Mouse (Mus musculus): Measurements from ENCODE around the gene Megf11. TPM values are rescaled to one million over a fixed set of nuclear protein-coding genes. Genes with fewer than 3 reads are reported as not detected.

Gene Megf11
- polyA plus RNA-seq, 1 experiment from 2014 or later, result 20.2 TPM

DNA sequence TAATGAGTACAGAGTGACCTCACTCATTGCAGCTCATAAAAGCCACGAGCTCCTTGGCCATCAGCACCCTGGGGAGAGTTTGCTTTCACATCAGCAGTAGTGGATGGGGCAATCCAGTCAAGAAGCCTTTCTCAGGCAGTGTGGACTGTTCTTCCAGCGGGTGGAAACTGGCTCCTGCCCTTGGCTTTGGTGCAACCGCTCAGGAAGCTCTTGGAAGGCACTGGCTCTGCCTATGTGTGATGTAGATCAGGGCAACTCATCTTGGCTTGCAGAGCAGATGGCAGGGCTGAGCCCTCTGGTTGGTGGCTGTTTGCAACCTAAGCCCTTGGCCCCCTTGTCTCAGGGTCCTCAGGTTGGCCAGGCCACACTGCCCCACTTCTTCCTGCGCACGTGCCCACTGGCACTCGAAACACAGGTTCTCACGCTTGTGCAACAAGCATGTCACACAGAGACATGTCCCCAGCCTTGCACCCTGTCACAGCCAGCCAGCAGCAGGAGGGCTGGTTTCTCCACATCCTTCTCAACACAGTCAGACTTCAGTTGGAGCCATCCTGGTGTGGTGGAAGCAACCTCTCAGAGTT lies 22.1 kb downstream of the Megf11 start:
- ATAC-seq, result no peak
- Histone ChIP-seq H3K4me2 (ENCODE audit: low read length) (no peak overlapping the region), H3K9ac (ENCODE audit: low read depth, low read length) (no peak overlapping the region), H3K27me3 (replicated peaks; ENCODE audit: control insufficient read depth, insufficient read depth, low read length) (no peaks in the 10 kb centered on the region), H3K4me1 (ENCODE audit: control insufficient read depth, insufficient read depth, low read depth, low read length) (no peaks in the 10 kb centered on the region), H3K27ac (ENCODE audit: low read depth, low read length) (no peak overlapping the region), H3K36me3 (ENCODE audit: control insufficient read depth, insufficient read depth, low read length) (no peaks in the 10 kb centered on the region), H3K9me3 (ENCODE audit: control insufficient read depth, low read length) (no peaks in the 10 kb centered on the region), H3K4me3 (ENCODE audit: low read length) (no peak overlapping the region)
- WGBS, result 82% methylated on average over 7 of the region's 7 CpGs

DNA sequence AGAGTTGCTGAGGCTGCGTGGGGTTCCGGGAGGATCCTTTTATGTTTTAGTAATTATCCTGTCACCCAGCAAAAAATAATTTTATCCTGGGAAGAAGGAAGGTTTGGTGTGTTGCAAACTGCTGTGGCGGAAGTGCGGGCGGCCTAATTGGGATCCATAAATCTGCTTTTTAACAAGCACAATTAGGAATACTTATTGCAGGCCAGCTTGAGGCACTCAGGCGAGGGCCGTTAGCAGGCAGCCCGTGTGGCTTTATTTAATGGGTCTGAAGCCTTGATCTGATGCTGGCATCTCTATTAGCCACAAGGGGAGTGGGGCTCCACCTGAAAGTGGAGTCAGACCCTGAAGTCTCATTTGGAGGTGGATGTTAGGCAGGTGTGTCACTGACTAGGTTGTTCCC lies 23.4 kb downstream of the Megf11 start:
- Histone ChIP-seq H3K9me3 (ENCODE audit: control insufficient read depth, low read length) (no peaks in the 10 kb centered on the region), H3K4me1 (ENCODE audit: control insufficient read depth, insufficient read depth, low read depth, low read length) (no peaks in the 10 kb centered on the region), H3K27me3 (replicated peaks; ENCODE audit: control insufficient read depth, insufficient read depth, low read length) (no peaks in the 10 kb centered on the region), H3K36me3 (ENCODE audit: control insufficient read depth, insufficient read depth, low read length) (no peaks in the 10 kb centered on the region), H3K27ac (ENCODE audit: low read depth, low read length) (no peak overlapping the region), H3K4me3 (ENCODE audit: low read length) (no peak overlapping the region), H3K4me2 (ENCODE audit: low read length) (no peak overlapping the region), H3K9ac (ENCODE audit: low read depth, low read length) (no peak overlapping the region)
- WGBS, result 62% methylated on average over 8 of the region's 8 CpGs
- ATAC-seq, result no peak

DNA sequence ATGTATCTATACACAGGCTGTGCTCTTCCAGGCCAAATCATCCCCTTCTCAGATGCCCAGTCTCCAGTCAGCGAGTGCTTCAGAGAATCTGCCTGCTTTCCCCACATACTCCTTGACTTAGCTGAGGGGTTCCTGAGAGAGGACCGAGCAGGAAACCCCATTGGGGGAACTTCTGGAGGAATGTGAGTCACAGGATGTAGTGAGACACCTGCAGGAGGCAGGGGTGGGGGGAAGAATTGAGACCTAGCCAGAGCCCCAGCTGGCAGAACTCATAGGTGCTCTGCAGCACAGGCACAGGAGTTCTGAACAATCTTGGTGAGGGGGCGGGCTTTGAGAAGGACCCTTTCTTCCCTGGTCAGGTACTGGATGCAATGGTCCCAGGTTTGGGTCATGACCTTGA lies 35.0 kb downstream of the Megf11 start:
- Histone ChIP-seq H3K9me3 (ENCODE audit: control insufficient read depth, low read length) (no peaks in the 10 kb centered on the region), H3K36me3 (ENCODE audit: control insufficient read depth, insufficient read depth, low read length) (no peaks in the 10 kb centered on the region), H3K27ac (ENCODE audit: low read depth, low read length) (no peak overlapping the region), H3K4me2 (ENCODE audit: low read length) (no peak overlapping the region), H3K4me1 (ENCODE audit: control insufficient read depth, insufficient read depth, low read depth, low read length) (no peaks in the 10 kb centered on the region), H3K4me3 (ENCODE audit: low read length) (no peak overlapping the region), H3K9ac (ENCODE audit: low read depth, low read length) (no peak overlapping the region), H3K27me3 (replicated peaks; ENCODE audit: control insufficient read depth, insufficient read depth, low read length) (no peaks in the 10 kb centered on the region)
- no peak for ATAC-seq
- WGBS, result 88% methylated on average over 3 of the region's 3 CpGs

DNA sequence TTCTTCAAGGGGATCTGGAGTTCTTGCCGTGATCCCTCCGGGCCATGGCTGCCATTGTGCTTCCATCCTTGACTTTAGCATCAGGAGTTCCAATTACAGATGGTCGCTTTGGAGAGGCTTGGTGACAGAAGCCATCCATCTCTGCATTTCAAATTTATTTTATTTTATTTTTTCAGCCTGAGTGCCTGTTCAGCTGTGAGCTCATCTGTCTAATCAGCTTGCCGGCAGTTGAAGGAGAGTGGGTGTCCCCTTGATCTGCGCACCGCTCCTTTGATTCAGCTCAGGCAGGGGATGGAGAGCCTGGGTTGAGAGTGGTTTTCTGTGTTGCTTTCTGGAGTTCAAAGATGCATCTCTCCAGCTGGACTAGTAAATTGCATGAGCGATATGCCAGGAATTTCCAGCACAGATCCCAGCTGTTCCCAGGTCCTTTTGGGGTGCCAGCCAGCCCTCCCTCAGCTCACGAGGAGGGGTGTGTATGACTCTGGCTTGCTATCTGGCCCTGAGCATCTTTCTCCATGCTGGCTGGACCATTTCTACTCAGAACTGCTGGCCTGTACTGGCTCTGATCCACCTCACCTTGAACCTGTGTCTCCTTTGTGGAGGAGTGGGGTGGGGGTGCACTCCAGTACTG lies 36.7 kb downstream of the Megf11 start:
- H3K4me3 ChIP-seq (ENCODE audit: low read length), result no peak overlapping the region
- no peak overlapping the region for H3K4me2 ChIP-seq (ENCODE audit: low read length)
- WGBS, result 68% methylated on average over 8 of the region's 8 CpGs
- H3K9me3 ChIP-seq (ENCODE audit: control insufficient read depth, low read length), result no peaks in the 10 kb centered on the region
- H3K36me3 ChIP-seq (ENCODE audit: control insufficient read depth, insufficient read depth, low read length), result no peaks in the 10 kb centered on the region
- H3K9ac ChIP-seq (ENCODE audit: low read depth, low read length), result no peak overlapping the region
- H3K27ac ChIP-seq (ENCODE audit: low read depth, low read length), result no peak overlapping the region
- H3K27me3 ChIP-seq (replicated peaks; ENCODE audit: control insufficient read depth, insufficient read depth, low read length), result no peaks in the 10 kb centered on the region
- peak; percentile 60 for ATAC-seq
- H3K4me1 ChIP-seq (ENCODE audit: control insufficient read depth, insufficient read depth, low read depth, low read length), result no peaks in the 10 kb centered on the region

DNA sequence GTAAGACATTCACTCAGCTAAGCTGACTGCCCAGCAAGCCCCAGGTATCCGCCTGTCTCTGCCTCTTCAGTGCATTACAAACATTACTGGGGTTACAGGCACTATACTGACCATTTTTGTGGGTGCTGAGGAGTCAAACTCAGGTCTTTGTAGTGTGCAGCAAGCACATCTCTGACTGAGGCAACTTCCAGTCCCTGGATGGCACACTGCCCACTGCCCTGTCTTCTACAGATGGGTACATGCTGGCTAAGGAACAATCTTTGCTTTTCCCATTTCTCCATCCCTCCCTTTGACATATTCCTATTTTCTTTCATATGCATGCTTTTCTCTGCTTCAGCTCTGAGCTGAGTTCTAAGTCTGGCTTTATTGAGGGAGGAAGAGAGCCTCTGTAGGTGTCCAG lies 38.5 kb downstream of the Megf11 start:
- H3K9ac ChIP-seq (ENCODE audit: low read depth, low read length), result no peak overlapping the region
- H3K27ac ChIP-seq (ENCODE audit: low read depth, low read length), result no peak overlapping the region
- H3K36me3 ChIP-seq (ENCODE audit: control insufficient read depth, insufficient read depth, low read length), result no peaks in the 10 kb centered on the region
- H3K4me2 ChIP-seq (ENCODE audit: low read length), result no peak overlapping the region
- H3K4me1 ChIP-seq (ENCODE audit: control insufficient read depth, insufficient read depth, low read depth, low read length), result no peaks in the 10 kb centered on the region
- no peaks in the 10 kb centered on the region for H3K9me3 ChIP-seq (ENCODE audit: control insufficient read depth, low read length)
- ATAC-seq, result no peak
- H3K4me3 ChIP-seq (ENCODE audit: low read length), result no peak overlapping the region
- no peaks in the 10 kb centered on the region for H3K27me3 ChIP-seq (replicated peaks; ENCODE audit: control insufficient read depth, insufficient read depth, low read length)
- 87% methylated on average over 1 of the region's 1 CpGs for WGBS

DNA sequence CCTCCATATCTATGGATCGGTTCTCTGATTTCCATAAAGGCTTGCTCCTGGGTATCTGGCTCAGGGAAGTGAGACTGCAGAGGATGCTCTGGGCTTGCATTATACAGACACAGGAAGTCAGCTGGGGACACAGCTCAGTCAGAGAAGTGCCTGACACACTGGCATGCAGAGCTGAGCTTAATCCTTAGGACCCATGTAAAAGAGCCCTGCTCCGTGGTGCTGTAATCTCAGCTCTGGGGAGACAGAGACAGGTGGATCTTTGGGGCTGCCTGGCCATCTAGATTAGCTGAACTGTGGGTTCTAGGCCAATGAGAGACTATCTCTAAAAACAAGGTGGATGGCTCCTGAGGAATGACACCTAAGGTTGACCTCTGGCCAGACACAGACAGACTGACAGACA lies 50.7 kb downstream of the Megf11 start:
- Histone ChIP-seq H3K9ac (ENCODE audit: low read depth, low read length) (no peak overlapping the region), H3K4me1 (ENCODE audit: control insufficient read depth, insufficient read depth, low read depth, low read length) (no peaks in the 10 kb centered on the region), H3K27me3 (replicated peaks; ENCODE audit: control insufficient read depth, insufficient read depth, low read length) (no peaks in the 10 kb centered on the region), H3K4me2 (ENCODE audit: low read length) (no peak overlapping the region), H3K27ac (ENCODE audit: low read depth, low read length) (no peak overlapping the region), H3K36me3 (ENCODE audit: control insufficient read depth, insufficient read depth, low read length) (no peaks in the 10 kb centered on the region), H3K9me3 (ENCODE audit: control insufficient read depth, low read length) (no peaks in the 10 kb centered on the region; the same call in 1 of the 2 replicates), H3K4me3 (ENCODE audit: low read length) (no peak overlapping the region)
- 54% methylated on average over 2 of the region's 2 CpGs for WGBS
- no peak for ATAC-seq

DNA sequence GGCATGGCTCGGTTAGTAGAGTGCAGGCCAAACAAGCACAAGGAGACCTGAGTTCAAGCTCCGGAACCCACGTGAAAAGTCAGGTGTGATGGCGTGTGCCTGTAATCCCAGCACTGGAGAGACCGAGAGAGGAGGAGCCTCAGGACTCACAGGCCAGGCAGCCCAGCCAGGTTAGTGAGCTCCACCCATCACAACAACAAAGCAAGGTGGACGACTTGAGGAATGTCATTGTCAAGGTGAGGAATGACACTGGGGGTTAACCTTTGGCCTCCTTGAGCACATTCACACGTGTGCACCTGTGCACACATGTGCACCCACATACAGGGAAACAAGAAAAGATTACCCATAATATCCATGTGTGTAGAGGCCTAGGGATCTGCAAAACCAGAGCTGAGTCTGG lies 54.7 kb downstream of the Megf11 start:
- no peak for ATAC-seq
- no peaks in the 10 kb centered on the region for H3K9me3 ChIP-seq (ENCODE audit: control insufficient read depth, low read length)
- H3K27ac ChIP-seq (ENCODE audit: low read depth, low read length), result no peak overlapping the region
- no peaks in the 10 kb centered on the region for H3K4me1 ChIP-seq (ENCODE audit: control insufficient read depth, insufficient read depth, low read depth, low read length)
- no peak overlapping the region for H3K9ac ChIP-seq (ENCODE audit: low read depth, low read length)
- H3K27me3 ChIP-seq (replicated peaks; ENCODE audit: control insufficient read depth, insufficient read depth, low read length), result no peaks in the 10 kb centered on the region
- no peaks in the 10 kb centered on the region for H3K36me3 ChIP-seq (ENCODE audit: control insufficient read depth, insufficient read depth, low read length)
- H3K4me3 ChIP-seq (ENCODE audit: low read length), result no peak overlapping the region
- WGBS, result 87% methylated on average over 7 of the region's 7 CpGs
- H3K4me2 ChIP-seq (ENCODE audit: low read length), result no peak overlapping the region

DNA sequence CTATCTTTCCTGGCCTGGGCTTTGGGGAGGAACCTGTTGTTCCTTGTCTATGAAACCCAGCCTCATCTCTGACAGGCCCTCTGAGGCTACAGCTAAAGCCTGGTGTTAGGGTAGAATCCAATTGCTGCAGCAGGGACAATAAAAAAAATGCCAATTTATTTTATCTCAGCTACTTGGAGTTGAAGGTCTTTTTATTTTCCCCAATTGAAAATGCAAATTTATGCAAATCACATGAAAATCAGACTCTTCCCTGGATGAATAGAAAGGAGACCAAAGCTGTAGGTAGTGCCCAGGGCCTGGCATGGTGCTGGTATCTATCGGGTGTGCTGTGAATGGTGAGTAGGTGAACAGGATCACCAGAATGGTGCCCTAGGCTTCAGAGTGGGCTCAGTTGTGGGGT lies 60.6 kb downstream of the Megf11 start:
- Histone ChIP-seq H3K4me1 (ENCODE audit: control insufficient read depth, insufficient read depth, low read depth, low read length) (peaks cover 18% of the 10 kb centered on the region), H3K9ac (ENCODE audit: low read depth, low read length) (no peak overlapping the region), H3K27me3 (replicated peaks; ENCODE audit: control insufficient read depth, insufficient read depth, low read length) (no peaks in the 10 kb centered on the region), H3K9me3 (ENCODE audit: control insufficient read depth, low read length) (no peaks in the 10 kb centered on the region), H3K36me3 (ENCODE audit: control insufficient read depth, insufficient read depth, low read length) (no peaks in the 10 kb centered on the region), H3K4me3 (ENCODE audit: low read length) (no peak overlapping the region), H3K27ac (ENCODE audit: low read depth, low read length) (no peak overlapping the region), H3K4me2 (ENCODE audit: low read length) (no peak overlapping the region)
- ATAC-seq, result no peak
- 53% methylated on average over 1 of the region's 1 CpGs for WGBS

DNA sequence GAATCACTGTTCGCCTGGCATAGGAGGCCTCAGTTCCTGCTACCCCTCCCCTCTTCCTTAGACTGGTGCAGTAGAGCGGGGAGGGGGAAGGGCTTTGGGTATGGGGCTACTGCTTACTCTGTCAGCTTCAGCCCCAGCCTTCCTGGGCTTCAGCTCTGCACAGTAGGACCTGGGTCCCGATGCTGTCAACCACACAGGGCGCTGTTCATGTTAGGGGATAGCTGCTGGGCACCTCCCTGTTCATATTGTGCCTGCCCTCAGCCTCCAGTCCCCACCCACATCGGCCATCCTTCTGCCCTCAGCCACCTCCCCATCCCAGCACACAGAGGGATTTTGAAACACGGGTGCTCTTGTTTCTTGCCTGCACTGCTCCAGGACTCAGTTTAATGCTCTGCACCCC lies 61.6 kb downstream of the Megf11 start:
- Histone ChIP-seq H3K27me3 (replicated peaks; ENCODE audit: control insufficient read depth, insufficient read depth, low read length) (no peaks in the 10 kb centered on the region), H3K9me3 (ENCODE audit: control insufficient read depth, low read length) (no peaks in the 10 kb centered on the region), H3K4me3 (ENCODE audit: low read length) (no peak overlapping the region), H3K4me2 (ENCODE audit: low read length) (no peak overlapping the region), H3K36me3 (ENCODE audit: control insufficient read depth, insufficient read depth, low read length) (no peaks in the 10 kb centered on the region), H3K27ac (ENCODE audit: low read depth, low read length) (peak overlapping the region; percentile 30; the same call in 1 of the 2 replicates), H3K9ac (ENCODE audit: low read depth, low read length) (0 out of 2 replicates have a peak overlapping the region, but pooled peaks have one; percentile 3), H3K4me1 (ENCODE audit: control insufficient read depth, insufficient read depth, low read depth, low read length) (peaks cover 18% of the 10 kb centered on the region)
- peak; percentile 60 for ATAC-seq
- 28% methylated on average over 6 of the region's 6 CpGs for WGBS

Data from hindbrain, embryonic 16.5 days (tissue).